Mouse (Mus musculus) heart, adult 2 months (tissue): ENCODE data around the gene Gpbar1.

Experiments
- CTCF ChIP-seq: fragments of 200-600 bp; IDR thresholded peaks from 2 replicates; pipeline ENCODE4 v1.8.1; 2022; ENCODE audit warnings: antibody characterized with exemption, mild to moderate bottlenecking, moderate library complexity
- EP300 ChIP-seq: fragments of 200-500 bp; IDR thresholded peaks from 2 replicates; pipeline ENCODE4 v1.6.1; 2011; ENCODE audit warnings: low read depth, low read length, control low read depth; ENCODE audit not compliant: insufficient read depth

DNA sequence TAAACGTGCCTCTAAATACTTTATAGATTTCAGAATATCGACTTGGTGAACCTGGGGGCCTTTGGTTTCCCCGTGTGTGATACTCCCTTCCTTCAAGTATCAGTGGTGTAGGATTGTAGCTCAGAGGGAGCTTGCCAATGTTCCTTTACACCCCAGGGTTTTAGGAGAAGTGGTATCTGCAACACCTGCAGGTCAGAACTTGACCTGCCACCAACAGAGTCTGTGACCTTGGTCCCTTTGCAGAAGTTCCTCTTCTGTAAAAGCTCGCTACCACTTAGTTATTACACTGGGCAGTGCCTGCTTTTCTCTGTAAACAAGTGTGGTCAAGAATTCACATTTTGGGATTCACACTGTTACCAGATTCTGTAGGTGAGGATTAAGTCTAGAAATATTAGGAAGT, 28.3 kb upstream of the Gpbar1 start:
- TF ChIP-seq CTCF (no peak), EP300 (no peak)
